Mouse (Mus musculus) ES-Bruce4 (cell line): ENCODE data around the gene Engase.

ENCODE experiments used
- CTCF ChIP-seq: IDR thresholded peaks from one replicate; pipeline ENCODE4 v1.8.1; 2011; ENCODE audit warnings: low read depth, low read length
- EP300 ChIP-seq: IDR thresholded peaks from 2 replicates; pipeline ENCODE4 v1.6.1; 2011; ENCODE audit warnings: low read depth, low read length; ENCODE audit not compliant: insufficient read depth
- POLR2A ChIP-seq: IDR thresholded peaks from one replicate; pipeline ENCODE4 v1.8.1; 2011; ENCODE audit warnings: low read length; ENCODE audit not compliant: insufficient read depth

DNA sequence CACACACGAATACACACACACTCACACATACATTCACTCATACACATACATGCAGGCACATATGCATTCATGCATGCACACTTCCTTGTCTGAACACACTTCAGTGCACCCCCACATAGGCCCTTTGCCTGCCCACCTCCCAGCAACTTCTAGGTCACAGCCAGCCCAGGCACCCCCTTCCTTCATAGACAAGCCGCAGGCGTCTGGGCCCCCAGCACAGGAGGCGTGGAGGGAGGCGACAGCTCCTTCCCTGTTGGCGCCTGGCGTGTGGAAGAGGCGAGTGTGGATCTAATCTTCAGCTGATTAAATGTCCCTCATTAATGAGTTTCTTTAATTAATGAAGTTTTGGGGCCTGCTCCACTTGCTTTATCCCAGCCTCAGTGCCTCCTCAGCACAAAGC is 53.7 kb downstream of the Engase start:
- TF ChIP-seq CTCF (no peak), EP300 (no peak), POLR2A (no peak)
